Mouse (Mus musculus): ENCODE measurements around the gene Abca8b. TPM values are rescaled to one million over a fixed set of nuclear protein-coding genes. Genes with fewer than 3 reads are reported as not detected.

The Abca8b gene
- total and polyA plus RNA-seq, 3 experiments = 1.4 to 2.1 (median 1.4) TPM

- Histone ChIP-seq H3K9ac (ENCODE audit: insufficient read depth, low read depth) (no peak overlapping the region), H3K4me3 (replicated peaks in 1 of 3; ENCODE audit: low read depth in 2 of 3, low read length in 2 of 3, poor library complexity in 1 of 3) (no peak overlapping the region), H3K27ac (ENCODE audit: insufficient read depth, low read depth) (no peak overlapping the region), H3K27me3 (replicated peaks) (no peaks in the 10 kb centered on the region), H3K36me3 (replicated peaks in 1 of 2; ENCODE audit: control insufficient read depth in 1 of 2, insufficient read depth in 1 of 2, low read length in 1 of 2) (no peaks in the 10 kb centered on the region), H3K4me1 (ENCODE audit: control insufficient read depth in 1 of 2, insufficient read depth in 2 of 2) (peaks cover 0 to 10% of the 10 kb centered on the region in 2 experiments; a peak in 2 of 4 replicates), H3K4me2 (ENCODE audit: insufficient read depth, low read depth, poor library complexity, severe bottlenecking) (no peak overlapping the region), H3K79me2 (replicated peaks; ENCODE audit: control insufficient read depth, extremely low read depth, insufficient read depth, poor library complexity, severe bottlenecking) (no peaks in the 10 kb centered on the region), H3K9me3 (replicated peaks; ENCODE audit: low read length) (peaks cover 6% of the 10 kb centered on the region)
- no peak for DNase-seq (ENCODE audit: extremely low read depth)
- in situ Hi-C loops (cut with MboI; ENCODE audit: low pct_ligation_motif_present, low pct_unique_long_range_greater_than_20kb, low sequenced_read_pairs) = loop anchor here (25.0 kb wide), 1 partner anchor 602 kb away; no protein-coding TSS in a partner anchor
- dilution Hi-C loops (cut with MboI; ENCODE audit: extremely low pct_ligation_motif_present, extremely low pct_unique_long_range_greater_than_20kb, low sequenced_read_pairs) = no loop called here
- TF ChIP-seq USF2 (conservative IDR thresholded peaks at IDR 0.05; ENCODE audit: low read depth, low read length) (no peak), MAX (IDR thresholded peaks at IDR 0.05; ENCODE audit: low read length) (no peak), ZNF384 (IDR thresholded peaks at IDR 0.05; ENCODE audit: low read depth, low read length) (no peak), GABPA (IDR thresholded peaks at IDR 0.05; ENCODE audit: insufficient replicate concordance, low read depth, low read length) (no peak), MAZ (IDR thresholded peaks at IDR 0.05; ENCODE audit: low read depth, low read length) (no peak), POLR2A (IDR thresholded peaks at IDR 0.05; ENCODE audit: low read depth, low read length) (no peak), MAFK (IDR thresholded peaks at IDR 0.05; ENCODE audit: insufficient replicate concordance, low read length) (no peak), CHD2 (IDR thresholded peaks at IDR 0.05; ENCODE audit: low read length) (no peak), ZC3H11A (IDR thresholded peaks at IDR 0.05; ENCODE audit: low read depth, low read length) (no peak)
Observed at GRCm38 (mm10) chr11:109885521-109885920, 110.1 kb downstream of the Abca8b start.

DNA sequence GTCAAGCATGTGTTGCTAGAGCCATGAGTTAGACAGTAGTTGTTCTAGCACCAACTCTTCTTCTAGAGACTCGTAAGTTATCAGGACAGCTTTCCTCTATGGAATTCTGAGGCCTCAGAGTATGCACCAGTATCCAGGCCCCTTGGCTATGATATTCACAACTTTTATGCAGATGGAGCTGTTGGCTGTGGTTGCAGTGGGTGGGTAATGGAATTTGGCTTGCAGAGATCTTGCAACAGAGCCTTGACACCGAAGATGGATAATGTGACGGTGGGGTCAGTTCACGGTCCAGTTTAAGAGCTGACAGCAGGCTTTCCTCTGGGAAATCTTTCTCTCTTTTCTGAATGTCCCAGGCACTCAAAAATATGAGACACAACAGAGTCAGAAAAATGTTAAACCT lies 110.8 kb downstream of the Abca8b start:
- in situ Hi-C loops (cut with MboI; ENCODE audit: low pct_ligation_motif_present, low pct_unique_long_range_greater_than_20kb, low sequenced_read_pairs) (loop anchor here (25.0 kb wide), 1 partner anchor 602 kb away; no protein-coding TSS in a partner anchor), dilution Hi-C loops (cut with MboI; ENCODE audit: extremely low pct_ligation_motif_present, extremely low pct_unique_long_range_greater_than_20kb, low sequenced_read_pairs) (no loop called here)
- no peak for DNase-seq (ENCODE audit: extremely low read depth)
- Histone ChIP-seq H3K36me3 (replicated peaks in 1 of 2; ENCODE audit: control insufficient read depth in 1 of 2, insufficient read depth in 1 of 2, low read length in 1 of 2) (no peaks in the 10 kb centered on the region), H3K4me1 (ENCODE audit: control insufficient read depth in 1 of 2, insufficient read depth in 2 of 2) (peaks cover 0 to 10% of the 10 kb centered on the region in 2 experiments; a peak in 2 of 4 replicates), H3K79me2 (replicated peaks; ENCODE audit: control insufficient read depth, extremely low read depth, insufficient read depth, poor library complexity, severe bottlenecking) (no peaks in the 10 kb centered on the region), H3K4me3 (replicated peaks in 1 of 3; ENCODE audit: low read depth in 2 of 3, low read length in 2 of 3, poor library complexity in 1 of 3) (no peak overlapping the region), H3K4me2 (ENCODE audit: insufficient read depth, low read depth, poor library complexity, severe bottlenecking) (no peak overlapping the region), H3K27ac (ENCODE audit: insufficient read depth, low read depth) (no peak overlapping the region), H3K9me3 (replicated peaks; ENCODE audit: low read length) (peaks cover 6% of the 10 kb centered on the region), H3K9ac (ENCODE audit: insufficient read depth, low read depth) (no peak overlapping the region), H3K27me3 (replicated peaks) (no peaks in the 10 kb centered on the region)
- TF ChIP-seq RAD21 (IDR thresholded peaks at IDR 0.05; ENCODE audit: low read depth, low read length) (no peak), ELF1 (IDR thresholded peaks at IDR 0.05; ENCODE audit: low read depth, low read length) (no peak), RCOR1 (conservative IDR thresholded peaks at IDR 0.05; ENCODE audit: low read depth, low read length) (no peak), ZKSCAN1 (IDR thresholded peaks at IDR 0.05; ENCODE audit: borderline replicate concordance, low read depth, low read length) (no peak), MAX (IDR thresholded peaks at IDR 0.05; ENCODE audit: low read length) (no peak)

- H3K4me1 ChIP-seq (ENCODE audit: control insufficient read depth in 1 of 2, insufficient read depth in 2 of 2) = peaks cover 0 to 10% of the 10 kb centered on the region in 2 experiments; a peak in 2 of 4 replicates
- no peak overlapping the region for H3K9ac ChIP-seq (ENCODE audit: insufficient read depth, low read depth)
- H3K4me2 ChIP-seq (ENCODE audit: insufficient read depth, low read depth, poor library complexity, severe bottlenecking) = 0 out of 2 replicates have a peak overlapping the region, but pooled peaks have one; percentile 19
- peak; percentile 35; the same call in 1 of the 2 replicates for TF ChIP-seq ELF1 (IDR thresholded peaks at IDR 0.05; ENCODE audit: low read depth, low read length)
- no peak for TF ChIP-seq RAD21 (IDR thresholded peaks at IDR 0.05; ENCODE audit: low read depth, low read length)
- in situ Hi-C loops (cut with MboI; ENCODE audit: low pct_ligation_motif_present, low pct_unique_long_range_greater_than_20kb, low sequenced_read_pairs) = loop anchor here (25.0 kb wide), 1 partner anchor 603 kb away; no protein-coding TSS in a partner anchor
- no peak overlapping the region for H3K27ac ChIP-seq (ENCODE audit: insufficient read depth, low read depth)
- no peaks in the 10 kb centered on the region for H3K36me3 ChIP-seq (replicated peaks in 1 of 2; ENCODE audit: control insufficient read depth in 1 of 2, insufficient read depth in 1 of 2, low read length in 1 of 2)
- dilution Hi-C loops (cut with MboI; ENCODE audit: extremely low pct_ligation_motif_present, extremely low pct_unique_long_range_greater_than_20kb, low sequenced_read_pairs) = no loop called here
- H3K79me2 ChIP-seq (replicated peaks; ENCODE audit: control insufficient read depth, extremely low read depth, insufficient read depth, poor library complexity, severe bottlenecking) = no peaks in the 10 kb centered on the region
- no peak overlapping the region for H3K4me3 ChIP-seq (replicated peaks in 1 of 3; ENCODE audit: low read depth in 2 of 3, low read length in 2 of 3, poor library complexity in 1 of 3)
- H3K9me3 ChIP-seq (replicated peaks; ENCODE audit: low read length) = peaks cover 6% of the 10 kb centered on the region
- H3K27me3 ChIP-seq (replicated peaks) = no peaks in the 10 kb centered on the region
- no peak for DNase-seq (ENCODE audit: extremely low read depth)
Observed at GRCm38 (mm10) chr11:109884126-109884525, 111.5 kb downstream of the Abca8b start.

Other genes starting within 250 kb of the Abca8b start
- gene 1700012B07Rik, start 167.8 kb downstream of the Abca8b start, total RNA-seq (2012; rRNA removed) = not detected in 2 replicates
- not detected in 2 replicates for gene 1700012B07Rik, start 167.8 kb downstream of the Abca8b start, total RNA-seq (2014; rRNA removed)
- gene 1700012B07Rik, start 167.8 kb downstream of the Abca8b start, polyA plus RNA-seq (2012; ENCODE audit: insufficient read length, low read depth) = 0.29 and 0.44 TPM in 2 replicates
- gene Abca8a, start 100.1 kb upstream of the Abca8b start, total RNA-seq (2012; rRNA removed) = 0.08 TPM in 1 of 2 replicates, not detected in the other
- 0.07 TPM in 1 of 2 replicates, not detected in the other for gene Abca8a, start 100.1 kb upstream of the Abca8b start, total RNA-seq (2014; rRNA removed)
- gene Abca8a, start 100.1 kb upstream of the Abca8b start, polyA plus RNA-seq (2012; ENCODE audit: insufficient read length, low read depth) = 0.05 TPM in 1 of 2 replicates, not detected in the other
- gene Abca9, start 172.4 kb upstream of the Abca8b start, total RNA-seq (2012; rRNA removed) = 0.08 and 0.13 TPM in 2 replicates
- 0.12 and 0.18 TPM in 2 replicates for gene Abca9, start 172.4 kb upstream of the Abca8b start, total RNA-seq (2014; rRNA removed)
- 0.13 and 0.16 TPM in 2 replicates for gene Abca9, start 172.4 kb upstream of the Abca8b start, polyA plus RNA-seq (2012; ENCODE audit: insufficient read length, low read depth)

All from CH12.LX (cell line).